19 mouse cellular contexts compared by ENCODE assay signal in genomic region chr9:58876946-58877625, GRCm38 (mm10). TPM values are rescaled to one million over a fixed set of nuclear protein-coding genes. Genes with fewer than 3 reads are reported as not detected.
A peak's percentile ranks its signal among the peaks of the same experiment; 100 is the strongest.
DNase-seq lines count a peak whose midpoint lies in the region; ATAC-seq lines count a peak whose summit lies in the region.
"Had no signal": no experiment of that assay in that cellular context is flagged by ENCODE, and none has a peak within 500 bp of the region (broad histone marks: within the 10 kb centered on the region; RNA-seq: fewer than 3 reads in every experiment).

No protein-coding gene starts in this region.

- H3K4me1 ChIP-seq in forebrain, embryonic 14.5 days (ENCODE audit: control insufficient read depth, insufficient read depth, low read length): no peaks in the 10 kb centered on the region
- H3K4me1 ChIP-seq: embryonic facial prominence, embryonic 13.5 days; forebrain, embryonic 12.5 days; hindbrain, embryonic 15.5 days had no signal

- 96% methylated on average over 6 of the region's 6 CpGs for WGBS in forebrain, embryonic 14.5 days

- ATAC-seq in forebrain, embryonic 14.5 days: no peak
- ATAC-seq: forebrain, postnatal 0 days; inflammation-experienced regulatory T-cells, adult 6 months had no signal

- no peak overlapping the region for H3K27ac ChIP-seq in forebrain, embryonic 14.5 days (ENCODE audit: low read depth, low read length)
- H3K27ac ChIP-seq: embryonic facial prominence, embryonic 13.5 days; forebrain, embryonic 12.5 days; hindbrain, embryonic 15.5 days had no signal

- peaks cover 74% of the 10 kb centered on the region for H3K36me3 ChIP-seq in forebrain, embryonic 14.5 days (ENCODE audit: control insufficient read depth, insufficient read depth, low read length)

- H3K9ac ChIP-seq in forebrain, embryonic 14.5 days (ENCODE audit: low read length): no peak overlapping the region
- H3K9ac ChIP-seq: embryonic facial prominence, embryonic 13.5 days; forebrain, embryonic 12.5 days; forebrain, postnatal 0 days; heart, embryonic 12.5 days; hindbrain, embryonic 15.5 days had no signal

- no peak overlapping the region for H3K4me2 ChIP-seq in forebrain, embryonic 14.5 days (ENCODE audit: low read length)
- H3K4me2 ChIP-seq: embryonic facial prominence, embryonic 13.5 days; forebrain, embryonic 12.5 days; heart, embryonic 12.5 days; hindbrain, embryonic 15.5 days had no signal

- H3K27me3 ChIP-seq in forebrain, embryonic 14.5 days (replicated peaks; ENCODE audit: control insufficient read depth, insufficient read depth, low read length): no peaks in the 10 kb centered on the region
- H3K27me3 ChIP-seq: embryonic facial prominence, embryonic 13.5 days; forebrain, embryonic 12.5 days; heart, embryonic 12.5 days; hindbrain, embryonic 15.5 days had no signal

- no peaks in the 10 kb centered on the region for H3K9me3 ChIP-seq in forebrain, embryonic 14.5 days (replicated peaks; ENCODE audit: control insufficient read depth, low read length)
- H3K9me3 ChIP-seq: embryonic facial prominence, embryonic 13.5 days; forebrain, embryonic 12.5 days; heart, embryonic 12.5 days; hindbrain, embryonic 15.5 days had no signal

- no peak overlapping the region for H3K4me3 ChIP-seq in forebrain, embryonic 14.5 days (ENCODE audit: low read depth, low read length)
- H3K4me3 ChIP-seq: embryonic facial prominence, embryonic 13.5 days; forebrain, embryonic 12.5 days; heart, embryonic 12.5 days; hindbrain, embryonic 15.5 days had no signal

- DNase-seq in brain, adult 2 months (ENCODE audit: low read depth, low spot score): peak; percentile 93
- DNase-seq in cerebellum, adult 11 months: peak; percentile 75
- peak; percentile 74 for DNase-seq in cerebellum, adult 8-10 months
- peak; percentile 64 to 85 for DNase-seq in cerebellum, postnatal 14 days
- DNase-seq in forebrain, embryonic 14.5 days (ENCODE audit: low spot score): no peak
- no peak for DNase-seq in gastrocnemius, postnatal 4 days (ENCODE audit: low spot score in 2 of 2)
- no peak for DNase-seq in kidney, adult 9 months
- DNase-seq: adrenal gland, adult 2 months; adrenal gland, postnatal 36 days; forebrain, postnatal 0 days; gastrocnemius, postnatal 10 days; heart, postnatal 36 days; kidney, adult 11 months; kidney, postnatal 10 days had no signal

RNA-seq across cellular contexts. Expression of gene Hcn4, which starts 53.9 kb away (rescaled TPM):
- polyA plus RNA-seq in forebrain, embryonic 14.5 days (2014; fragmentation: Nextera tagmentation; extraction: Ambion mirVana): 2.6 and 3.0 TPM in 2 replicates
- under 1 TPM; 0.17 to 0.23 TPM for total RNA-seq in gastrocnemius, postnatal 4 days (2021)
- polyA plus RNA-seq: inflammation-experienced regulatory T-cells, adult 6 months had no signal

Comparison
In these comparisons a context has a peak if more than half of its experiments do, and no peak if none do; other contexts are left out.
1. DNase-seq: peak in brain, adult 2 months (single experiment), cerebellum, adult 11 months (single experiment), cerebellum, adult 8-10 months (single experiment) and cerebellum, postnatal 14 days (2 of 2); none in forebrain, embryonic 14.5 days (single experiment), gastrocnemius, postnatal 4 days (0 of 2) and kidney, adult 9 months (single experiment).